Mouse (Mus musculus) MEL (cell line): ENCODE measurements at regions not wholly inside any gene's neighbourhood (a gene's known extent, or its start where the extent isn't known, plus 50 kb on each side); places are given as distances from the start of the nearest gene placed in this dataset.

Experiments used
- DNase-seq: peaks from one replicate; pipeline ENCODE4 v3.0.0; 2011; ENCODE audit warnings: low read depth, low spot score
- H3K27ac ChIP-seq: 2 replicates; pipeline ENCODE4 v1.5.1; 2012; ENCODE audit warnings: low read depth, mild to moderate bottlenecking, control low read depth, low read length, moderate library complexity; ENCODE audit not compliant: control insufficient read depth
- H3K27me3 ChIP-seq, 2 experiments: fragments of 150-350 bp in 1 of 2; sonication (generic) in 1 of 2; 2 replicates each; pipeline ENCODE4 v1.6.1; 2012; ENCODE audit warnings: low read length in 2 of 2, mild to moderate bottlenecking in 2 of 2, improper control_type of control experiment in 1 of 2, moderate library complexity in 1 of 2; ENCODE audit not compliant: insufficient read depth in 2 of 2, control insufficient read depth in 1 of 2
- H3K36me3 ChIP-seq, 2 experiments: 2 replicates each; pipeline ENCODE4 v1.6.1; 2012 to 2014; ENCODE audit warnings: low read length in 2 of 2, improper control_type of control experiment in 1 of 2, inconsistent platforms in 1 of 2, mild to moderate bottlenecking in 1 of 2; ENCODE audit not compliant: insufficient read depth in 2 of 2, control insufficient read depth in 1 of 2
- H3K4me1 ChIP-seq, 2 experiments: fragments of 150-350 bp in 1 of 2; sonication (generic) in 1 of 2; 2 replicates each; pipeline ENCODE4 v1.6.1; 2012; ENCODE audit warnings: low read length in 2 of 2, improper control_type of control experiment in 1 of 2, mild to moderate bottlenecking in 1 of 2; ENCODE audit not compliant: insufficient read depth in 2 of 2, control insufficient read depth in 1 of 2
- H3K4me3 ChIP-seq, 2 experiments: fragments of 150-350 bp in 1 of 2; sonication (generic) in 1 of 2; 2 replicates each; pipeline ENCODE4 v1.5.1; 2012; ENCODE audit warnings: low read depth in 2 of 2, low read length in 2 of 2, mild to moderate bottlenecking in 2 of 2, moderate library complexity in 2 of 2, control low read depth in 1 of 2, improper control_type of control experiment in 1 of 2; ENCODE audit not compliant: control insufficient read depth in 1 of 2, insufficient read depth in 1 of 2
- H3K79me2 ChIP-seq: 2 replicates; pipeline ENCODE4 v1.6.1; 2012; ENCODE audit warnings: mild to moderate bottlenecking, low read length, moderate library complexity; ENCODE audit not compliant: control insufficient read depth, poor library complexity, insufficient read depth
- H3K9ac ChIP-seq: 2 replicates; pipeline ENCODE4 v1.6.1; 2012; ENCODE audit warnings: low read depth, mild to moderate bottlenecking, control low read depth, low read length, moderate library complexity; ENCODE audit not compliant: control insufficient read depth, poor library complexity, severe bottlenecking
- H3K9me3 ChIP-seq: fragments of 150-350 bp; sonication (generic); replicated peaks from 2 replicates; pipeline ENCODE4 v1.6.1; 2012; ENCODE audit warnings: mild to moderate bottlenecking, low read length, improper control_type of control experiment, moderate library complexity; ENCODE audit not compliant: insufficient read depth
- BHLHE40 ChIP-seq: IDR thresholded peaks from 2 replicates; pipeline ENCODE4 v1.6.1; 2012; ENCODE audit warnings: low read depth, mild to moderate bottlenecking, inconsistent platforms, low read length, improper control_type of control experiment, borderline replicate concordance
- CTCF ChIP-seq, 3 experiments: IDR thresholded peaks in 2 of 3; conservative IDR thresholded peaks in 1 of 3; 2 replicates each; pipeline ENCODE4 v1.5.1; 2011 to 2012; ENCODE audit warnings: low read length in 3 of 3, low read depth in 2 of 3, mild to moderate bottlenecking in 2 of 3, improper control_type of control experiment in 1 of 3, inconsistent platforms in 1 of 3, mixed read lengths in 1 of 3, moderate library complexity in 1 of 3; ENCODE audit not compliant: control insufficient read depth in 1 of 3, insufficient read depth in 1 of 3, poor library complexity in 1 of 3, severe bottlenecking in 1 of 3
- E2F4 ChIP-seq: IDR thresholded peaks from 2 replicates; pipeline ENCODE4 v1.6.1; 2011; ENCODE audit warnings: low read depth, low read length, improper control_type of control experiment, borderline replicate concordance
- ELF1 ChIP-seq: IDR thresholded peaks from 2 replicates; pipeline ENCODE4 v1.6.1; 2014; ENCODE audit warnings: low read depth, mild to moderate bottlenecking, inconsistent platforms, low read length, improper control_type of control experiment, moderate library complexity
- ETS1 ChIP-seq: IDR thresholded peaks from 2 replicates; pipeline ENCODE4 v1.6.1; 2012; ENCODE audit warnings: low read depth, mild to moderate bottlenecking, inconsistent platforms, low read length, improper control_type of control experiment, moderate library complexity
- GABPA ChIP-seq: IDR thresholded peaks from 2 replicates; pipeline ENCODE4 v1.6.1; 2012; ENCODE audit warnings: low read depth, mild to moderate bottlenecking, inconsistent platforms, low read length, improper control_type of control experiment, moderate library complexity
- GATA1 ChIP-seq: IDR thresholded peaks from 2 replicates; pipeline ENCODE4 v1.6.1; 2011; ENCODE audit warnings: low read depth, low read length, improper control_type of control experiment
- HCFC1 ChIP-seq: IDR thresholded peaks from 2 replicates; pipeline ENCODE4 v1.6.1; 2012; ENCODE audit warnings: low read depth, mild to moderate bottlenecking, inconsistent platforms, low read length, improper control_type of control experiment, moderate library complexity
- JUND ChIP-seq: IDR thresholded peaks from 2 replicates; pipeline ENCODE4 v1.6.1; 2011; ENCODE audit warnings: low read depth, mild to moderate bottlenecking, improper control_type of control experiment, low read length
- KAT2A ChIP-seq: conservative IDR thresholded peaks from 2 replicates; pipeline ENCODE4 v1.6.1; 2012; ENCODE audit warnings: low read depth, low read length, improper control_type of control experiment, inconsistent platforms
- MAFK ChIP-seq: IDR thresholded peaks from 2 replicates; pipeline ENCODE4 v1.6.1; 2011; ENCODE audit warnings: low read depth, mild to moderate bottlenecking, low read length, improper control_type of control experiment, borderline replicate concordance
- MAZ ChIP-seq: IDR thresholded peaks from 2 replicates; pipeline ENCODE4 v1.6.1; 2012; ENCODE audit warnings: low read depth, mild to moderate bottlenecking, inconsistent platforms, low read length, improper control_type of control experiment
- MEF2A ChIP-seq: IDR thresholded peaks from 2 replicates; pipeline ENCODE4 v1.6.1; 2014; ENCODE audit warnings: low read depth, mild to moderate bottlenecking, inconsistent platforms, low read length, improper control_type of control experiment; ENCODE audit not compliant: poor library complexity, insufficient replicate concordance, severe bottlenecking; ENCODE audit errors: extremely low read depth
- MXI1 ChIP-seq: IDR thresholded peaks from 2 replicates; pipeline ENCODE4 v1.6.1; 2011; ENCODE audit warnings: mild to moderate bottlenecking, low read depth, low read length, improper control_type of control experiment
- MYB ChIP-seq: IDR thresholded peaks from 2 replicates; pipeline ENCODE4 v1.6.1; 2011; ENCODE audit warnings: mild to moderate bottlenecking, low read depth, low read length, improper control_type of control experiment
- POLR2AphosphoS5 ChIP-seq: IDR thresholded peaks from 2 replicates; pipeline ENCODE4 v1.6.1; 2012; ENCODE audit warnings: low read depth, borderline replicate concordance, mild to moderate bottlenecking, inconsistent platforms, low read length, moderate library complexity, mixed read lengths
- TBP ChIP-seq: IDR thresholded peaks from 2 replicates; pipeline ENCODE4 v1.8.0; 2011; ENCODE audit warnings: low read depth, low read length, improper control_type of control experiment
- UBTF ChIP-seq: IDR thresholded peaks from 2 replicates; pipeline ENCODE4 v1.6.1; 2012; ENCODE audit warnings: low read depth, mild to moderate bottlenecking, inconsistent platforms, low read length, improper control_type of control experiment, moderate library complexity, borderline replicate concordance; ENCODE audit not compliant: insufficient read depth
- USF2 ChIP-seq, 2 experiments: IDR thresholded peaks; 2 replicates each; pipeline ENCODE4 v1.6.1; 2011 to 2012; ENCODE audit warnings: improper control_type of control experiment in 2 of 2, low read length in 2 of 2, borderline replicate concordance in 1 of 2, inconsistent platforms in 1 of 2, low read depth in 1 of 2, mild to moderate bottlenecking in 1 of 2; ENCODE audit not compliant: insufficient read depth in 1 of 2
- ZC3H11A ChIP-seq: IDR thresholded peaks from 2 replicates; pipeline ENCODE4 v1.6.1; 2012; ENCODE audit warnings: low read depth, mild to moderate bottlenecking, inconsistent platforms, low read length, improper control_type of control experiment
- ZMIZ1 ChIP-seq: IDR thresholded peaks from 2 replicates; pipeline ENCODE4 v1.6.1; 2012; ENCODE audit warnings: low read depth, mild to moderate bottlenecking, inconsistent platforms, low read length, improper control_type of control experiment, moderate library complexity
- ZNF384 ChIP-seq: IDR thresholded peaks from 2 replicates; pipeline ENCODE4 v1.6.1; 2012; ENCODE audit warnings: low read depth, mild to moderate bottlenecking, inconsistent platforms, low read length, improper control_type of control experiment

DNA sequence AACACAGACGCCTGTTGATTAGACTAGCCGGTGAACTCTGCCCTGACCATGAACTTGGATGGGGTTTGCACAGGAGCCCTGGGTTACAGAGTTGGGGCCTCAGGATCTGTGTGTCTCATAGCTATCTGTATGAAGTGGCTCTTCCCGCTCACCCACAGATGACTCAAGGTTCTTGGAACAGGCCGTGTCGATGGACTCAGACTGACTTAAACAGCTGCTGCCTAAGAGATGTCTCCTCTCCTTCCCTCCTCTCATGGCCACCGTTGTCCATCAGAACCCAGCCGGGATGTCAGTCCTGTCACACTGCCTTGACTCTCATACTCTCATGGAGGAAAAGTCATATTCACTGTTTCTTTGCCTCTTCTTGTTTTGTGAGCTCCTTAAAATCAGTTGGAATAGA lies 121.2 kb upstream of the Tgfbr2 start:
- Histone ChIP-seq H3K4me1 (no peaks in the 10 kb centered on the region), H3K27ac (no peak overlapping the region), H3K4me3 (no peak overlapping the region), H3K79me2 (no peaks in the 10 kb centered on the region), H3K27me3 (no peaks in the 10 kb centered on the region), H3K9ac (no peak overlapping the region), H3K36me3 (no peaks in the 10 kb centered on the region), H3K9me3 (no peaks in the 10 kb centered on the region)
- no peak for TF ChIP-seq UBTF
- TF ChIP-seq CTCF (IDR thresholded peaks at IDR 0.05 in 2 of 3, conservative IDR thresholded peaks at IDR 0.05 in 1 of 3; ENCODE audit: control insufficient read depth in 1 of 3, insufficient read depth in 1 of 3, low read depth in 2 of 3, low read length in 3 of 3, poor library complexity in 1 of 3, severe bottlenecking in 1 of 3) = no peak
- TF ChIP-seq ZMIZ1 = no peak
- no peak for DNase-seq

DNA sequence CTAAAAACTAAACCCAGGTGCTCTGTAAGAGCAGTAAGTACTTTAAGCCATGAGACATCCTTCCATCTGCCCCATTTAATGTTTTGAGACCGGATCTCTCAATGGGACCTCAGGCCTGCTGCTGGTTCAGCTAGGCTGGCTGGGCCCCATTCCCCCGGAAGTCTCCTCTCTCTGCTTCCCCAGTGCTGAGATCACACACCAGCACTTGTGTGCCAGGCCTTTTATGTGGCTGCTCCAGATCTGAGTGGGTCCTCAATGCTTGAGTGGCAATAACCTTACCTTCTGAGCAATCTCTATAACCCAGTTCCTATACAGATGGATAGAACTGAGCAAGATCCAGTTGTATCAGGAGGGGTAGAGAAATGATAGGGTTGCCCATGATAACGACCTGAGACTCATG lies 118.9 kb upstream of the Tgfbr2 start:
- Histone ChIP-seq H3K4me3 (no peak overlapping the region), H3K27ac (no peak overlapping the region), H3K4me1 (no peaks in the 10 kb centered on the region), H3K27me3 (no peaks in the 10 kb centered on the region), H3K9me3 (no peaks in the 10 kb centered on the region), H3K79me2 (no peaks in the 10 kb centered on the region), H3K9ac (no peak overlapping the region), H3K36me3 (no peaks in the 10 kb centered on the region)
- no peak for TF ChIP-seq ZMIZ1
- no peak for TF ChIP-seq TBP
- no peak for TF ChIP-seq JUND
- no peak for TF ChIP-seq ZC3H11A
- no peak for TF ChIP-seq ETS1
- TF ChIP-seq ELF1 = no peak
- TF ChIP-seq E2F4 = no peak
- no peak for TF ChIP-seq MAZ
- no peak for TF ChIP-seq POLR2AphosphoS5
- no peak for TF ChIP-seq GATA1
- no peak for TF ChIP-seq CTCF (IDR thresholded peaks at IDR 0.05 in 2 of 3, conservative IDR thresholded peaks at IDR 0.05 in 1 of 3; ENCODE audit: control insufficient read depth in 1 of 3, insufficient read depth in 1 of 3, low read depth in 2 of 3, low read length in 3 of 3, poor library complexity in 1 of 3, severe bottlenecking in 1 of 3)
- DNase-seq = no peak

DNA sequence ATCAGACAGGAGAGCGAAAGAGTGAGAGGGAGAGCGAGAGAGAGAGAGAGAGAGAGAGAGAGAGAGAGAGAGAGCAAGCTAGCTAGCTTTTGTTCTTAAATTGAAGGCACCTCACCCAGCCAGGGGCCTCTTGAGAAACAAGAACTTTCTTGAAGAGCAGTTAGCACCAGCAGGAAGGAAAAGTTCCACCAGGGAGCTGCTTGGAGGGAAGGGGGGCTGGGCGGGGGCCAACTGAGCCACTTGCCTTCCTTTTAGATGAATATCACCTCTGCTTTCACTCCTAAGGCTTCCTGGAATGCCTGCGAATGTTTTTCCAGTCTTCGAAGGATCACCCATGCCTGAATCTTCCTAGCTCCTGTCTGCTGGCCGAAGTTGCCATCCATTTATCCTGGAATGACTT lies 118.0 kb upstream of the Tgfbr2 start:
- Histone ChIP-seq H3K36me3 (no peaks in the 10 kb centered on the region), H3K4me3 (no peak overlapping the region), H3K9ac (no peak overlapping the region), H3K79me2 (no peaks in the 10 kb centered on the region), H3K27ac (no peak overlapping the region), H3K9me3 (no peaks in the 10 kb centered on the region), H3K27me3 (no peaks in the 10 kb centered on the region), H3K4me1 (no peaks in the 10 kb centered on the region)
- no peak for DNase-seq
- TF ChIP-seq MAZ (no peak), KAT2A (no peak), BHLHE40 (no peak), GATA1 (no peak), MXI1 (no peak), MYB (no peak), ZC3H11A (no peak), USF2 (IDR thresholded peaks at IDR 0.05; ENCODE audit: borderline replicate concordance in 1 of 2, insufficient read depth in 1 of 2, low read depth in 1 of 2, low read length in 2 of 2) (no peak), GABPA (no peak), MEF2A (no peak), HCFC1 (no peak), ZNF384 (no peak), MAFK (no peak)
- TF ChIP-seq, all 39 proteins: peak for 0
